Mouse (Mus musculus) limb, embryonic 11.5 days (tissue): Measurements from ENCODE around the gene Lrig2. TPM values are rescaled to one million over a fixed set of nuclear protein-coding genes. Genes with fewer than 3 reads are reported as not detected.

Source experiments
- ATAC-seq: fragments of 200-750 bp; cut with Nextera tagmentation; 2 replicates; pipeline ENCODE4 v1.8.0; 2017; ENCODE audit warnings: low read depth; ENCODE audit not compliant: insufficient number of reproducible peaks, low FRiP score, low TSS enrichment
- DNase-seq: peaks from one replicate; pipeline ENCODE4 v3.0.0-alpha.2; 2015; ENCODE audit warnings: low spot score
- H3K27ac ChIP-seq: fragments of 300-500 bp; sonication (generic); replicated peaks from 2 replicates; pipeline ENCODE4 v1.5.1; 2014; ENCODE audit warnings: low read depth, mild to moderate bottlenecking, low read length
- H3K27me3 ChIP-seq: fragments of 300-500 bp; sonication (generic); 2 replicates; pipeline ENCODE4 v1.6.1; 2014; ENCODE audit warnings: mild to moderate bottlenecking, low read length, mixed read lengths; ENCODE audit not compliant: control insufficient read depth, insufficient read depth
- H3K36me3 ChIP-seq: fragments of 300-500 bp; sonication (generic); 2 replicates; pipeline ENCODE4 v1.6.1; 2014; ENCODE audit warnings: mild to moderate bottlenecking, low read length, moderate library complexity, mixed read lengths; ENCODE audit not compliant: control insufficient read depth, insufficient read depth
- H3K4me1 ChIP-seq: fragments of 300-500 bp; sonication (generic); 2 replicates; pipeline ENCODE4 v1.6.1; 2014; ENCODE audit warnings: low read length, mixed read lengths; ENCODE audit not compliant: control insufficient read depth, insufficient read depth
- H3K4me2 ChIP-seq: fragments of 300-500 bp; sonication (generic); 2 replicates; pipeline ENCODE4 v1.6.1; 2014; ENCODE audit warnings: low read depth, mild to moderate bottlenecking, moderate library complexity; ENCODE audit not compliant: severe bottlenecking
- H3K4me3 ChIP-seq: fragments of 300-500 bp; sonication (generic); 2 replicates; pipeline ENCODE4 v1.5.1; 2014; ENCODE audit warnings: low read depth, low read length
- H3K9ac ChIP-seq: fragments of 300-500 bp; sonication (generic); 2 replicates; pipeline ENCODE4 v1.6.1; 2014; ENCODE audit warnings: mild to moderate bottlenecking, low read length
- H3K9me3 ChIP-seq: fragments of 300-500 bp; sonication (generic); 2 replicates; pipeline ENCODE4 v1.6.1; 2016; ENCODE audit warnings: low read length; ENCODE audit not compliant: control insufficient read depth
- whole genome bisulfite sequencing: fragments of 180-500 bp; shearing (Covaris S2); extraction: QIAGEN DNeasy Blood & Tissue Kit; methylation state at CpG from one replicate; pipeline ENCODE4 v1.1.7; 2014; 5-methylcytosine and 5-hydroxymethylcytosine counted together
- polyA plus RNA-seq: library from polyadenylated mRNA; unstranded; fragments of >200 nt; fragmentation: Nextera tagmentation; extraction: Ambion mirVana; gene quantifications from 2 replicates; pipeline ENCODE4 v1.2.1, GENCODE M21; 2014

The Lrig2 gene
- polyA plus RNA-seq, 1 experiment from 2014 or later = 23.1 TPM

GRCm38 (mm10) chr3:104349847-104350228 is 161.9 kb downstream of the Lrig2 start:
- Histone ChIP-seq H3K9ac (no peak overlapping the region), H3K4me2 (no peak overlapping the region), H3K9me3 (no peaks in the 10 kb centered on the region), H3K4me3 (no peak overlapping the region), H3K36me3 (no peaks in the 10 kb centered on the region), H3K27me3 (no peaks in the 10 kb centered on the region), H3K4me1 (no peaks in the 10 kb centered on the region), H3K27ac (no peak overlapping the region)
- WGBS = 71% methylated on average over 2 of the region's 2 CpGs
- ATAC-seq (no peak), DNase-seq (no peak)

- no peak for ATAC-seq
- no peak overlapping the region for H3K27ac ChIP-seq
- no peaks in the 10 kb centered on the region for H3K4me1 ChIP-seq
- H3K36me3 ChIP-seq = no peaks in the 10 kb centered on the region
- no peaks in the 10 kb centered on the region for H3K27me3 ChIP-seq
- DNase-seq = no peak
- no peak overlapping the region for H3K4me2 ChIP-seq
- no peaks in the 10 kb centered on the region for H3K9me3 ChIP-seq
- H3K4me3 ChIP-seq = no peak overlapping the region
- no peak overlapping the region for H3K9ac ChIP-seq
- 21% methylated on average over 8 of the region's 8 CpGs for WGBS
These were observed 162.4 kb downstream of the Lrig2 start for GRCm38 (mm10) chr3:104349203-104349846.

Other genes starting within 250 kb of the Lrig2 start
- 49.1 and 55.6 TPM in 2 replicates for gene Slc16a1, start 126.8 kb upstream of the Lrig2 start, polyA plus RNA-seq